Mouse (Mus musculus) lung, adult 10 weeks (tissue): ENCODE measurements around the gene Prss46. TPM values are rescaled to one million over a fixed set of nuclear protein-coding genes. Genes with fewer than 3 reads are reported as not detected.

Source experiments
- polyA plus RNA-seq: library from polyadenylated mRNA; stranded (reverse); fragments of 350-450 nt; fragmentation: Illumina TruSeq; extraction: RNeasy Lipid Tissue Mini Kit (QIAGEN cat#74804); gene quantifications from one replicate; pipeline ENCODE4 v1.2.3, GENCODE M21; 2014; ENCODE audit warnings: low read depth, low replicate concordance; ENCODE audit not compliant: insufficient read depth

Prss46 gene
- polyA plus RNA-seq, result not detected

GRCm38 (mm10) chr9:110844206-110844605 lies at the start of gene Prss46:
Prss46 (plus strand) TSS chr9:110844506.

GRCm38 (mm10) chr9:110797866-110798265 lies 46.4 kb upstream of the Prss46 start, which contains the start of gene Prss42:
Prss42 (plus strand) TSS chr9:110798166.

GRCm38 (mm10) chr9:110813789-110814188 lies 30.5 kb upstream of the Prss46 start, which contains the start of gene Prss44:
Prss44 (plus strand) TSS chr9:110813994.

DNA sequence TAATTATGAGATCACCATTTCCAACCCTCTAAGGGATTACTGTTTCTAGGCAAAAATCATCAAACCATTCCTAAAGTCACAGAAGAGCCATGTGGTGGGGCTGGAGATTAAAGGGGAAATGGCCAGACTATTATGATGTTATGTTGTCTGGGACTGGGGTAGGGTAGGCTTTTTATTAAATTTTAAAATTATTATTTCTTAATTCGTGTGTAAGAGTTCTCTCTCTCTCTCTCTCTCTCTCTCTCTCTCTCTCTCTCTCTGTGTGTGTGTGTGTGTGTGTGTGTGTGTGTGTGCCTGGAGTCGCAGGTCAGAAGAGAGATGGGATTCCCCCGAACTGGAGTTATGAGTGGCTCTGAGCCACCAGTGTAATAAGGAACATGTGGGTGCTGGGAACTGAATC lies 17.9 kb upstream of the Prss46 start, which contains the start of gene Prss43:
Prss43 (plus strand) TSS at position 301 of the 400 bp plus-strand sequence.

GRCm38 (mm10) chr9:110834411-110834810 lies 9.9 kb upstream of the Prss46 start, which contains the start of gene Prss45:
Prss45 (plus strand) TSS chr9:110834588.

GRCm38 (mm10) chr9:110857781-110858472 lies 13.6 kb downstream of the Prss46 start, which contains the start of gene Prss50:
Prss50 (plus strand) TSS chr9:110857967.

DNA sequence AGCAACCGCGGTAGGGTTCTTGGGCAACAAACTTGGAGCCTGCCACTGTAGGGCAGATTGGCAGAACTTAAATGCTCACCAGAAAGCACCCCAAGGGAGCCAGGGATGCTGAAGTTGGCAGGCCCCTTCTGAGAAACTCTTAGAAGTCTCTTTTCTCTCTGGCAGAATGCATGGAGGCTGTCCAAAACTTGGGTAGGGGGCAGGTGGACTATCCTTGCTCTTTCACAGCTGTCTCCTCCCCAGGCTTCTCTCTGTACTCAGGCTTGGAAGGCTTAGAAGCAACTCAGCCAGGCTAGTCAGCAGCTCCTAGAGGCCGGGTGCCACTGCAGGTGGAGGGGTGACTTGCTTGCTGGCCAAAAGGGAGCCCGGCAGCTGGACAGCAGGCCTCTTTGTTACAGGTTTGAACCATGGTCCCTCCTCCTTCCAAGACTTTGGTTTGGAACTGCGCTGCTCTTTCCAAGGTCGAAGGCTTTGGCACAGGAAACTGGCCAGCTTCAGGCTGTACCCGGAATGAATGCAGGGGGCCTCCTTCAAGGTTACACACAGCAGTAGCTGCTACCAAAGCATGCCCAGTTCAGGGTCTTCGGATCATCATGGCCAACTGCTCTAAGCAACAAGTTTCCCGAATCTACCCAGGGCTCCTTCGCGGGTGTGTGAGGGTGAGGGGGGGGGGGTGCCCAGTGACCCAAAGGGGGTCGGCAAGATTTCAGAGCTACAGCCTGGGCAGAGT lies 35.0 kb downstream of the Prss46 start, which contains the start of gene Als2cl:
Als2cl (plus strand) TSS at position 680 of the 730 bp plus-strand sequence.

DNA sequence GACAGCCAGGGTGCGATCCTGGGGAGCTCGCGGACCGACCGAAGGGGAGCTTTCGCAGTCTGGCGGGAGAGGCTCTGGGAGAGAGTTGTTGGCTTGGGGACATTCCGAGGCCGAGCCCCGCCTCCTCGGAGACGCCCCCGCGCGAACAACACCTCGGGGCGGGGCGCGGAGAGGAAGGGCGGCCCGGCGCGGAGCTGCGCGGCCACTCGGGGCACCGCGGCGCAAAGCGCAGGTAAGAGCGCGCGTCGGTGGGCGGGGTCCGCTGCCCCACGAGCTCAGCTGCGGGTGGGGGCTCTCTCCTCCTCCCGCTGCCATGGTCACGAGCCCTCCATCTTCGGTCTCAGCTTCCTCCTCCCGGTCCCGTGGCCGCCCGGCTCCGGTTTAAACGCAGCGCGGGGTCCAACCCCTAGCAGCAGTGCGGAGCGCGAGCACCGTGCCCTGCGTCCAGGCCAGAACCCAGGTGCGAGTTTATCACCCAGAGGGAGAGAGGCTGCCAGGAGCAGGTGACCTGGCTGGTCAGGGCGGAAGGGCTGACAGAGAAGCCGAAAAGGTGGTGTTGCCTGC lies 35.8 kb downstream of the Prss46 start, which contains the start of gene Tmie:
Tmie (minus strand) TSS at position 116 of the 564 bp plus-strand sequence.

Other genes starting within 250 kb of the Prss46 start
- 19.5 TPM for gene Nradd, start 220.1 kb upstream of the Prss46 start, polyA plus RNA-seq
- gene Nbeal2, start 190.3 kb upstream of the Prss46 start, polyA plus RNA-seq, result 10.7 TPM
- gene Ccdc12, start 188.0 kb upstream of the Prss46 start, polyA plus RNA-seq, result 141 TPM
- gene Myl3, start 102.6 kb upstream of the Prss46 start, polyA plus RNA-seq, result 12.4 TPM
- 3.5 TPM for gene Pth1r, start 97.4 kb upstream of the Prss46 start, polyA plus RNA-seq
- not detected for gene Prss42, start 46.3 kb upstream of the Prss46 start, polyA plus RNA-seq
- gene Prss44, start 30.5 kb upstream of the Prss46 start, polyA plus RNA-seq, result not detected
- not detected for gene Prss43, start 17.8 kb upstream of the Prss46 start, polyA plus RNA-seq
- gene Prss45, start 9.9 kb upstream of the Prss46 start, polyA plus RNA-seq, result not detected
- gene Prss50, start 13.5 kb downstream of the Prss46 start, polyA plus RNA-seq, result not detected
- 20.3 TPM for gene Als2cl, start 35.4 kb downstream of the Prss46 start, polyA plus RNA-seq
- 1.9 TPM for gene Tmie, start 35.6 kb downstream of the Prss46 start, polyA plus RNA-seq
- not detected for gene Fam240a, start 72.4 kb downstream of the Prss46 start, polyA plus RNA-seq
- gene Tdgf1, start 101.7 kb downstream of the Prss46 start, polyA plus RNA-seq, result 1.9 TPM
- gene Lrrc2, start 107.0 kb downstream of the Prss46 start, polyA plus RNA-seq, result 0.90 TPM
- 8.7 TPM for gene Rtp3, start 146.1 kb downstream of the Prss46 start, polyA plus RNA-seq
- 31.4 TPM for gene Ltf, start 174.8 kb downstream of the Prss46 start, polyA plus RNA-seq
- gene Ccrl2, start 213.0 kb downstream of the Prss46 start, polyA plus RNA-seq, result 27.7 TPM